Mouse (Mus musculus): ENCODE measurements around the gene Abhd16a.

GRCm38 (mm10) chr17:35097164-35097655 lies 8.1 kb downstream of the Abhd16a start:
- TF ChIP-seq CTCF (IDR thresholded peaks at IDR 0.05) (no peak), EP300 (IDR thresholded peaks at IDR 0.05) (no peak)

All from lung, postnatal 0 days (tissue).